Mouse (Mus musculus): ENCODE results near the gene Bloc1s3.

GRCm38 (mm10) chr7:19498326-19498725, 9.8 kb downstream of the Bloc1s3 start:
- TF ChIP-seq CTCF (IDR thresholded peaks at IDR 0.05; ENCODE audit: insufficient read depth, low read length) (no peak), POLR2A (IDR thresholded peaks at IDR 0.05; ENCODE audit: borderline replicate concordance, extremely low read depth, low read depth, low read length) (no peak)
